Mouse (Mus musculus) heart, embryonic 13.5 days (tissue): Measurements from ENCODE around the gene Lmx1a. TPM values are rescaled to one million over a fixed set of nuclear protein-coding genes. Genes with fewer than 3 reads are reported as not detected.
A peak's percentile ranks its signal among the peaks of the same experiment; 100 is the strongest.

ENCODE experiments used
- ATAC-seq: fragments of 200-750 bp; cut with Nextera tagmentation; 2 replicates; pipeline ENCODE4 v1.8.0; 2017; ENCODE audit warnings: moderate TSS enrichment; ENCODE audit not compliant: insufficient number of reproducible peaks, low FRiP score, low TSS enrichment; ENCODE audit errors: extremely low read depth
- H3K27ac ChIP-seq: fragments of 300-500 bp; sonication (generic); replicated peaks from 2 replicates; pipeline ENCODE4 v1.5.1; 2015; ENCODE audit warnings: moderate library complexity, mild to moderate bottlenecking, inconsistent platforms
- H3K27me3 ChIP-seq: fragments of 300-500 bp; sonication (generic); replicated peaks from 2 replicates; pipeline ENCODE4 v1.6.1; 2015; ENCODE audit warnings: mild to moderate bottlenecking, inconsistent platforms
- H3K36me3 ChIP-seq: fragments of 300-500 bp; sonication (generic); 2 replicates; pipeline ENCODE4 v1.6.1; 2015; ENCODE audit warnings: mild to moderate bottlenecking, inconsistent platforms
- H3K4me1 ChIP-seq: fragments of 300-500 bp; sonication (generic); 2 replicates; pipeline ENCODE4 v1.6.1; 2015; ENCODE audit warnings: inconsistent platforms
- H3K4me2 ChIP-seq: fragments of 300-500 bp; sonication (generic); 2 replicates; pipeline ENCODE4 v1.6.1; 2015; ENCODE audit warnings: inconsistent platforms, mild to moderate bottlenecking, moderate library complexity
- H3K4me3 ChIP-seq: fragments of 300-500 bp; sonication (generic); 2 replicates; pipeline ENCODE4 v1.5.1; 2015; ENCODE audit warnings: moderate library complexity, mild to moderate bottlenecking, inconsistent platforms
- H3K9ac ChIP-seq: fragments of 300-500 bp; sonication (generic); 2 replicates; pipeline ENCODE4 v1.6.1; 2015; ENCODE audit warnings: inconsistent platforms, mild to moderate bottlenecking, moderate library complexity
- H3K9me3 ChIP-seq: fragments of 300-500 bp; sonication (generic); 2 replicates; pipeline ENCODE4 v1.6.1; 2016; ENCODE audit warnings: inconsistent platforms
- WGBS: fragments of 180-500 bp; shearing (Covaris S2); methylation state at CpG from one replicate; pipeline ENCODE4 v1.1.7; 2015; ENCODE audit warnings: mixed read lengths; 5-methylcytosine and 5-hydroxymethylcytosine counted together
- polyA plus RNA-seq: library from polyadenylated mRNA; unstranded; fragments of >200 nt; fragmentation: Nextera tagmentation; extraction: Ambion mirVana; gene quantifications from 2 replicates; pipeline ENCODE4 v1.2.1, GENCODE M21; 2015

The Lmx1a gene
- polyA plus RNA-seq, 1 experiment from 2014 or later = 1.3 TPM

DNA sequence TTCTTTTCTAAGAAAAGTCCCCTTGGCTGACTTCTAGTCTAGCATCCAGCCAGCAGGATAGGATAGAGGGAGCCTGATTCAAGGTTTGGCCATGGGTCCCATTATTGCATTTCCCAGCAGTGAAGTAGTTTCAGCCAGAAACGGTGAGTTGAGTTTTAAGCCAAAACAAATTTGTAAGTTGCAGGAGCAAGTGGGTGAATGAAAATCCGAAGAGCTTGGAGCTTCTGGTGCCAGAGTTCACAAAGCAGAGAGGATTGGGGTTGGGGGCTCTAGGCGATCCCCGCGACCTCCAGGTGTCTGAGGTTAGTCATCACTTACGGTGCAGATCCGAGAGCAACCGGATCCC, 1.1 kb upstream of the Lmx1a start:
- H3K27me3 ChIP-seq = peaks cover 79% of the 10 kb centered on the region
- no peak overlapping the region for H3K27ac ChIP-seq
- H3K4me1 ChIP-seq = peaks cover 23% of the 10 kb centered on the region
- no peaks in the 10 kb centered on the region for H3K36me3 ChIP-seq
- under 1% methylated on average over 8 of the region's 8 CpGs for WGBS
- H3K9me3 ChIP-seq = peaks cover 7% of the 10 kb centered on the region
- peak overlapping the region; percentile 57 for H3K4me3 ChIP-seq
- no peak for ATAC-seq
- H3K4me2 ChIP-seq = peak overlapping the region; percentile 79
- H3K9ac ChIP-seq = no peak overlapping the region

- under 1% methylated on average over 93 of the region's 98 CpGs for WGBS
- no peak for ATAC-seq
Measured at GRCm38 (mm10) chr1:167688347-167689231, 448 bp upstream of the Lmx1a start.

DNA sequence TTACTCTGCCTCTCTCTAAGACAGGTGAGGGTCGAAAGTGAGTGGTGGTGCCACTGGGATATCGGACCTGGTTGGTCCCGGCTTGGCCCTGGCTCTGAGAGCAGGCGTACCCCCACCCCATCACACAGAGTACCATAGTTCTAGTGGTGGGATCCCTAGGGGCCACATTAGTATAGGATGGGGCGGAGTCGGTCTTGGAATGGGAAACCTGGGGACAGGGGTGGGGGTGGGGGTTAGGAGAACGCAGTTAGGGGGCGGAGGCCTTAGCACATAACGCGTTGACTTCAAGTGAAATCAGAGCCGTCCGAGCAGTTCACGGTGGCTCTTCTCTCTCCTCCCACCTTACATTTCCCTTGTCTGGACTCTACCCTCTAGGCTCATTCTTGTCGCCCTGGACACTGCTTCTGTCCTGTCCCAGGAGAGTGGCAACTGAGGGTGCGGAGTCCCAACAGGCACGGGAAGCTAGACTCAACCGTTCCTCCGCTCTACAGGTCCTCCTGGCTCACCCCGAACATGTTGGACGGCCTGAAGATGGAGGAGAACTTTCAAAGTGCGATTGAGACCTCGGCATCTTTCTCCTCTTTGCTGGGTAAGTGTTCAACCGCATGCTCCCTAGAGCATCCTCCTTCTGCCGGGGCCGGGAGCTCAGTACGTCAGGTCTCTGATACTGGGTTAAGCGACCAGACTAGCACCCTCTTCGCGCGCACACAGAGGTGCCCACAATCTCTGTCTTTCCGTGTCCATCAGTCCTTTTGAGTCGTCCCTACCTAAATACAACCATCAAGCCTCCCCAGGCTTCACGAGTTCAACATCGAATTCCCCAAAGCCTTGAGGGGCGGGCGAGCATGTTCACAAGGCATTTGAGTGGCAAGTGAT, 463 bp downstream of the Lmx1a start:
- peaks cover 23% of the 10 kb centered on the region for H3K4me1 ChIP-seq
- peak overlapping the region; percentile 57 for H3K4me3 ChIP-seq
- no peak for ATAC-seq
- WGBS = 1% methylated on average over 36 of the region's 36 CpGs
- no peaks in the 10 kb centered on the region for H3K36me3 ChIP-seq
- peaks cover 4% of the 10 kb centered on the region for H3K9me3 ChIP-seq
- peak overlapping the region; percentile 67; the same call in 1 of the 2 replicates for H3K9ac ChIP-seq
- H3K27me3 ChIP-seq = peaks cover 92% of the 10 kb centered on the region
- peak overlapping the region; percentile 79 for H3K4me2 ChIP-seq
- no peak overlapping the region for H3K27ac ChIP-seq

More at GRCm38 (mm10) chr1:167688347-167689231, 448 bp upstream of the Lmx1a start:
- peaks cover 85% of the 10 kb centered on the region for H3K27me3 ChIP-seq
- no peaks in the 10 kb centered on the region for H3K36me3 ChIP-seq
- H3K4me2 ChIP-seq = peak overlapping the region; percentile 79
- no peak overlapping the region for H3K27ac ChIP-seq
- peaks cover 23% of the 10 kb centered on the region for H3K4me1 ChIP-seq
- H3K9ac ChIP-seq = peak overlapping the region; percentile 67
- H3K9me3 ChIP-seq = peaks cover 7% of the 10 kb centered on the region
- H3K4me3 ChIP-seq = peak overlapping the region; percentile 57

- Histone ChIP-seq H3K4me2 (no peak overlapping the region), H3K9me3 (no peaks in the 10 kb centered on the region), H3K36me3 (no peaks in the 10 kb centered on the region), H3K27me3 (peaks cover 96% of the 10 kb centered on the region), H3K9ac (no peak overlapping the region), H3K4me3 (no peak overlapping the region), H3K4me1 (peaks cover 23% of the 10 kb centered on the region), H3K27ac (no peak overlapping the region)
- no peak for ATAC-seq
- 2% methylated on average over 17 of the region's 17 CpGs for WGBS
Measured at GRCm38 (mm10) chr1:167690138-167690710, 1.2 kb downstream of the Lmx1a start.

DNA sequence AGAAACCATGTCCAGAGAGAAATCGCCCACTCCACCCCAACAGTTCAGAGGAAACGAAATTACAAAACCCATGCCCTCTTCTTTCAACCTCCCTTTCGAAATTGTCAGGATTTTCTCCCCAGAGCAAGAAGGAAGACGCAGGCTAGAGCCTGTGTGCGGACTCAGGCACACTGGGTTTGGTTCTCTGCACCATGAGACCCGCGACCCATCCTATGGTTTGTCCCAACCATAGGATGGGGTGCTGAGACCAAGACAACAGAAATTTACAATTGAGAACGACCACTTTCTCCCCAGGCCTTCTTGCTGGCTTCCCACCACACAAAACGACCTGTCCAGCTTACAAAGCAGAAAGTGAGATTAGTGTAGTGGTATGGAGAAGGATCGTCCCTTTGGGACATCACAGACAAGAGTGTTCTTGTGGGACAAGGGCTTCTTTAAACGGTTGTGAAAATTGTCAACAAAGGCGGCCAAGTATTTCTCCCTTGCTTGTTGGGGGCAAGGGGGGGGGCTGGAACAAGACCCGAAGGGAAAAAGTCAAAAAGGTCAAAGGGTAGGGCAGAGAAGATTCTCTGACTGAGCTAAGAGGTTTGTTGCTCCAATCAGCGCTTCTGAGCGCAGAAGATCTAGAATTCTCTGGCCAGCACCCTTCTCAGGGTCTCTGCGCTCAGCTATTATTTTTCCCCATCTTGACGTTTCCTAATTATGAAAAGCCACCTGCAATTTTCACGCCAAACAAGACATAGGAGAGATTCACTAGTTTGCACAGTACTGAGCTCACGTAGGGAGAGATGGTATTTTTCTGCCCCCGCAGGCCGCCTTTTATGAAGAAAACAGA, 1.9 kb downstream of the Lmx1a start:
- Histone ChIP-seq H3K4me3 (no peak overlapping the region), H3K36me3 (no peaks in the 10 kb centered on the region), H3K4me1 (peaks cover 23% of the 10 kb centered on the region), H3K9me3 (no peaks in the 10 kb centered on the region), H3K9ac (no peak overlapping the region), H3K27ac (no peak overlapping the region), H3K27me3 (peaks cover 99% of the 10 kb centered on the region), H3K4me2 (no peak overlapping the region)
- ATAC-seq = no peak
- WGBS = 4% methylated on average over 21 of the region's 21 CpGs

DNA sequence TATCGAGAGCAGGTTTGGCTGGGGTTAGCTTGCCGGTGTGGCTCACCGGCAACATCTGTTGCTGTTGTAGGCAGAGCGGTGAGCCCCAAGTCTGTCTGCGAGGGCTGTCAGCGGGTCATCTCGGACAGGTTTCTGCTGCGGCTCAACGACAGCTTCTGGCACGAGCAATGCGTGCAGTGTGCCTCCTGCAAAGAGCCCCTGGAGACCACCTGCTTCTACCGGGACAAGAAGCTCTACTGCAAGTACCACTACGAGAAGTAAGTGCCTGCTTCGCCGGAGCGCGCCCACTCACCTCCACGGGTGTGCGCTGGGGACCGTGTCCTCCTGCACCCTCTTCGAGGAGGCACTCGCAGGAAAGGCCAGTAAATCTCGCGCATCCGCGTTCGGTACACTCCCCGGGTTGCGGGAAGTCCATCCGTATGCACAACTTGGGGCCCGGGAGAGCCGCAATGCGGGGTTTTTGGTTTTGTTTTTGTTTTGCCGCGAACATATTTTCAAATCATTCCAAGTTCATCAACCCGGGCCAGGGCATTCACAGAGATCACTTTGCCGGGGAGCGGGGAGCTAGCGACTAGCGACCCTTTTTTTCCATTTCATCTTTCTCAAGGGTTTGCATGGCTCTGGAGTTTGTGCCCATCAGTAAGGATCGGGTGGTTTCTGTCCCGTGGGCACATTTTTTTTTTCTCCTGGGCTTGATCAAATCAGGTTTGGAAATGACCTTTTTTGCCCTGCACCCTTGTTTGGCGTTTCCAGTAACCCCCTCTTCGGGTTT, 3.1 kb downstream of the Lmx1a start:
- Histone ChIP-seq H3K9me3 (no peaks in the 10 kb centered on the region), H3K36me3 (no peaks in the 10 kb centered on the region), H3K27ac (no peak overlapping the region), H3K4me1 (peaks cover 23% of the 10 kb centered on the region), H3K4me2 (peak overlapping the region; percentile 62), H3K27me3 (peaks cover 98% of the 10 kb centered on the region), H3K4me3 (peak overlapping the region; percentile 38), H3K9ac (peak overlapping the region; percentile 28; the same call in 1 of the 2 replicates)
- 1% methylated on average over 44 of the region's 44 CpGs for WGBS
- no peak for ATAC-seq

DNA sequence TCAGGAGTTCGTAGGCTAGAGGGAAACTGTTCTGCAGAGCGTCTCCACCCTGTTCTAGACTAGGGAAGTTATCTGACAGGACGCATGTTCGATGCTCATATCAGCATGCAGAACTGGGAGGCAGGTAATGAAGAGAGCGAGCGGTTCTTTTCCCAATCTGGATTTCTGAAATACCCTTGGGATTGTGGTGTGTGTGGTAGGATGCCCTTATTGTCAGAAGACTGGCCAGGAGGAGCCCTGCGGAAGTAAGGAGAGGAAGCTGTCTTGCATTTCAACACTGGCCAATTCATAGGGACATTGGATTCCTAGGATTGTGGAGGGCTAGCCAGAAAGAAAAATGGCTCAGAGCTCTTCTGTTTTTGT, 3.6 kb downstream of the Lmx1a start:
- Histone ChIP-seq H3K9ac (no peak overlapping the region), H3K4me1 (peaks cover 23% of the 10 kb centered on the region), H3K36me3 (no peaks in the 10 kb centered on the region), H3K9me3 (no peaks in the 10 kb centered on the region), H3K27ac (no peak overlapping the region), H3K27me3 (peaks cover 94% of the 10 kb centered on the region), H3K4me2 (no peak overlapping the region), H3K4me3 (peak overlapping the region; percentile 38; the same call in 1 of the 2 replicates)
- 1% methylated on average over 7 of the region's 7 CpGs for WGBS
- ATAC-seq = no peak

DNA sequence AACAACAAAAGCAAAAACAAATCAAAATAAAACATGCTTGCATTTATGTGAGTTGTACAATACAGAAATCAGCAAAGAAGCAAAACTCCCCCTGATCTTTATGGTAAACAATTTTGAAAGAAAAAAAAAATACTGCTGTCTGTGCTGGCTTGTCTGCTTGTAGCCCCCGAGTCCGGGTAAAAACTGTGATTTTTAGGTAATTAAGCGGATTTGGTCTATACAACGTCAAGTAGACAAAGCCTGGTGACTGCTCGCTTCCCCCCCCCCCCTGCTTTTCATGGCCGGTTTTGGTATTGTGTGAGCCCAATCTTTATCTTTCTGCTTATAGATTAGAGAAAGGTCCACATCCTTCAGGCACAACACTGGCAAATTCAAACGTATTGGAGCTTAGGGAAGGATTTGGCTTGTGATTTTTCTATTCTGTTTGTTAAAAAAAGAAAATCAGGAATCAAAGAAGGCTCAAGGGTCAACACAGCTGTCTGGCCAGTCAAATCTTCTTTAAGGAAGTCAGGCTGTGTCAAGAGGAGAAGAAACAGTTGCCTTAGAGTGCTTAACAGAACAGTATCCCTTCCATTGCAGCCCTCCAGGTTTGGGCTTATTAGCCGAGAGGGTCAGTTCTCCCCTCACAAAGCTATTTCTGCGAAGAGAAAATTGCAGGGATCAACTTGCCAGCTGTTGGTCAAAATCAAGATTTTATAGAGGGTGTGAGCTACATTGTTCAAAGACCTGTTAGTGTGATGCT, 4.6 kb downstream of the Lmx1a start:
- Histone ChIP-seq H3K9ac (no peak overlapping the region), H3K9me3 (no peaks in the 10 kb centered on the region), H3K27me3 (peaks cover 94% of the 10 kb centered on the region), H3K27ac (no peak overlapping the region), H3K4me2 (no peak overlapping the region), H3K36me3 (no peaks in the 10 kb centered on the region), H3K4me1 (peaks cover 18% of the 10 kb centered on the region), H3K4me3 (no peak overlapping the region)
- no peak for ATAC-seq
- 4% methylated on average over 9 of the region's 9 CpGs for WGBS

GRCm38 (mm10) chr1:167694731-167695130, 5.7 kb downstream of the Lmx1a start:
- Histone ChIP-seq H3K4me2 (no peak overlapping the region), H3K4me1 (peaks cover 9% of the 10 kb centered on the region), H3K9me3 (no peaks in the 10 kb centered on the region), H3K9ac (no peak overlapping the region), H3K27ac (no peak overlapping the region), H3K27me3 (peaks cover 94% of the 10 kb centered on the region), H3K36me3 (no peaks in the 10 kb centered on the region), H3K4me3 (no peak overlapping the region)
- 12% methylated on average over 3 of the region's 3 CpGs for WGBS
- ATAC-seq = no peak
